Mouse (Mus musculus) kidney, postnatal 0 days (tissue): Measurements from ENCODE around the gene Lsr. TPM values are rescaled to one million over a fixed set of nuclear protein-coding genes. Genes with fewer than 3 reads are reported as not detected.

Experiments
- ATAC-seq: fragments of 200-750 bp; cut with Nextera tagmentation; replicated peaks from 2 replicates; pipeline ENCODE4 v1.8.0; 2017; ENCODE audit warnings: low read depth, moderate number of reproducible peaks, moderate TSS enrichment, moderate library complexity; ENCODE audit not compliant: low FRiP score
- DNase-seq: peaks from one replicate; pipeline ENCODE4 v3.0.0-alpha.2; 2016; ENCODE audit warnings: low spot score
- H3K27ac ChIP-seq: fragments of 300-500 bp; sonication (generic); 2 replicates; pipeline ENCODE4 v1.5.1; 2014; ENCODE audit warnings: mild to moderate bottlenecking
- H3K27me3 ChIP-seq: fragments of 300-500 bp; sonication (generic); 2 replicates; pipeline ENCODE4 v1.6.1; 2014; ENCODE audit warnings: low read length, mixed read lengths; ENCODE audit not compliant: insufficient read depth
- H3K36me3 ChIP-seq: fragments of 300-500 bp; sonication (generic); 2 replicates; pipeline ENCODE4 v1.6.1; 2014; ENCODE audit warnings: low read length, mixed read lengths; ENCODE audit not compliant: insufficient read depth
- H3K4me1 ChIP-seq: fragments of 300-500 bp; sonication (generic); replicated peaks from 2 replicates; pipeline ENCODE4 v1.6.1; 2014; ENCODE audit warnings: antibody characterized with exemption, low read length, mixed read lengths; ENCODE audit not compliant: insufficient read depth
- H3K4me2 ChIP-seq: fragments of 300-500 bp; sonication (generic); 2 replicates; pipeline ENCODE4 v1.6.1; 2014; ENCODE audit warnings: mild to moderate bottlenecking, low read length, moderate library complexity, mixed read lengths
- H3K4me3 ChIP-seq: fragments of 300-500 bp; sonication (generic); replicated peaks from 2 replicates; pipeline ENCODE4 v1.5.1; 2014; ENCODE audit warnings: low read depth, low read length
- H3K9ac ChIP-seq: fragments of 300-500 bp; sonication (generic); 2 replicates; pipeline ENCODE4 v1.6.1; 2014; ENCODE audit warnings: low read depth, low read length
- H3K9me3 ChIP-seq: fragments of 300-500 bp; sonication (generic); replicated peaks from 2 replicates; pipeline ENCODE4 v1.6.1; 2016; ENCODE audit warnings: low read length, inconsistent platforms, mixed read lengths
- CTCF ChIP-seq: IDR thresholded peaks from 2 replicates; pipeline ENCODE4 v1.5.1; 2016; ENCODE audit warnings: antibody characterized with exemption, low read depth, mild to moderate bottlenecking, moderate library complexity
- WGBS: fragments of 180-500 bp; shearing (Covaris S2); extraction: QIAGEN DNeasy Blood & Tissue Kit; methylation state at CpG from one replicate; pipeline ENCODE4 v1.1.7; 2014; 5-methylcytosine and 5-hydroxymethylcytosine counted together
- polyA plus RNA-seq: library from polyadenylated mRNA; unstranded; fragments of >200 nt; fragmentation: Nextera tagmentation; extraction: Ambion mirVana; gene quantifications from 2 replicates; pipeline ENCODE4 v1.2.1, GENCODE M21; 2015

The Lsr gene
- polyA plus RNA-seq, 1 experiment from 2014 or later, result 58.4 TPM

- Histone ChIP-seq H3K36me3 (peaks cover 13% of the 10 kb centered on the region), H3K4me3 (peak overlapping the region; percentile 94), H3K4me1 (peaks cover 14% of the 10 kb centered on the region; the same call in 1 of the 2 replicates), H3K9me3 (no peaks in the 10 kb centered on the region), H3K4me2 (peak overlapping the region; percentile 74), H3K9ac (peak overlapping the region; percentile 99), H3K27ac (peak overlapping the region; percentile 99), H3K27me3 (no peaks in the 10 kb centered on the region)
- DNase-seq, result no peak
- 66% methylated on average over 28 of the region's 28 CpGs for WGBS
- ATAC-seq, result no peak
- no peak for TF ChIP-seq CTCF
These were observed 15.0 kb downstream of the Lsr start for GRCm38 (mm10) chr7:30958109-30958865.

- Histone ChIP-seq H3K27me3 (no peaks in the 10 kb centered on the region), H3K4me2 (peak overlapping the region; percentile 74), H3K27ac (peak overlapping the region; percentile 99), H3K4me1 (peaks cover 14% of the 10 kb centered on the region; the same call in 1 of the 2 replicates), H3K4me3 (peak overlapping the region; percentile 94), H3K9me3 (no peaks in the 10 kb centered on the region), H3K9ac (peak overlapping the region; percentile 99), H3K36me3 (peaks cover 20% of the 10 kb centered on the region)
- peak; percentile 52 for ATAC-seq
- no peak for TF ChIP-seq CTCF
- under 1% methylated on average over 43 of the region's 43 CpGs for WGBS
- DNase-seq, result peak; percentile 91
These were observed 15.9 kb downstream of the Lsr start for GRCm38 (mm10) chr7:30957367-30957783.

GRCm38 (mm10) chr7:30956756-30957366 lies 16.4 kb downstream of the Lsr start, which contains the start of gene Usf2:
Gene Usf2, minus strand, starts transcription at chr7:30956803.
- peaks cover 14% of the 10 kb centered on the region; the same call in 1 of the 2 replicates for H3K4me1 ChIP-seq
- TF ChIP-seq CTCF, result no peak
- DNase-seq (peak; percentile 93), ATAC-seq (peak; percentile 71)
- peak within 1 kb of the TSS; percentile 99 for H3K9ac ChIP-seq
- H3K4me3 ChIP-seq, result peak within 1 kb of the TSS; percentile 94
- no peaks in the 10 kb centered on the region for H3K9me3 ChIP-seq
- peak within 1 kb of the TSS; percentile 99 for H3K27ac ChIP-seq
- peaks cover 25% of the 10 kb centered on the region for H3K36me3 ChIP-seq
- 0% methylated on average over 35 of the region's 82 CpGs for WGBS
- no peaks in the 10 kb centered on the region for H3K27me3 ChIP-seq
- H3K4me2 ChIP-seq, result peak within 1 kb of the TSS; percentile 74

DNA sequence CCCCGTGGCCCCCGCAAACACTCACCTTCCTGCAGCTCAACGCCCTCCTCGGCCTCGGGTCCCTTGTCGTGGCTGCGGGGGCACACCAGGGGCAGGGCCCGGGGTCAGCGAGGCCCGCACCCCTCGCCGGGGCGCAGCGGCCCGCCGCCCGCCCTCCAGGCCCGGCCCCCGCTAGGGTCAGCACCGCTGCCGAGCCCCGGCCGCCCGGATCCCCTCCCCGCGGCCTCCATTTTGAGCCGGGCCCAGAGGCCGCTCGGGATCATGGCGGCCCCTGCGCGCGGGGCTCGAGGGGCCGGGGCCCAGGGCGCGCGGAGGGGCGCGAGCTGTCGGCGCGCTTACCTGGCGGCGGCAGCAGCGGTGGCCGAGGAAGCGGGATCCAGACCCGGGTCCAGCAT lies 16.9 kb downstream of the Lsr start:
- Histone ChIP-seq H3K4me1 (peaks cover 14% of the 10 kb centered on the region; the same call in 1 of the 2 replicates), H3K27me3 (no peaks in the 10 kb centered on the region), H3K4me2 (peak overlapping the region; percentile 74), H3K27ac (peak overlapping the region; percentile 99), H3K9me3 (no peaks in the 10 kb centered on the region), H3K36me3 (peaks cover 29% of the 10 kb centered on the region), H3K9ac (peak overlapping the region; percentile 99), H3K4me3 (peak overlapping the region; percentile 94)
- no peak for TF ChIP-seq CTCF
- DNase-seq (no peak), ATAC-seq (peak; percentile 50)
- 2% methylated on average over 27 of the region's 49 CpGs for WGBS

DNA sequence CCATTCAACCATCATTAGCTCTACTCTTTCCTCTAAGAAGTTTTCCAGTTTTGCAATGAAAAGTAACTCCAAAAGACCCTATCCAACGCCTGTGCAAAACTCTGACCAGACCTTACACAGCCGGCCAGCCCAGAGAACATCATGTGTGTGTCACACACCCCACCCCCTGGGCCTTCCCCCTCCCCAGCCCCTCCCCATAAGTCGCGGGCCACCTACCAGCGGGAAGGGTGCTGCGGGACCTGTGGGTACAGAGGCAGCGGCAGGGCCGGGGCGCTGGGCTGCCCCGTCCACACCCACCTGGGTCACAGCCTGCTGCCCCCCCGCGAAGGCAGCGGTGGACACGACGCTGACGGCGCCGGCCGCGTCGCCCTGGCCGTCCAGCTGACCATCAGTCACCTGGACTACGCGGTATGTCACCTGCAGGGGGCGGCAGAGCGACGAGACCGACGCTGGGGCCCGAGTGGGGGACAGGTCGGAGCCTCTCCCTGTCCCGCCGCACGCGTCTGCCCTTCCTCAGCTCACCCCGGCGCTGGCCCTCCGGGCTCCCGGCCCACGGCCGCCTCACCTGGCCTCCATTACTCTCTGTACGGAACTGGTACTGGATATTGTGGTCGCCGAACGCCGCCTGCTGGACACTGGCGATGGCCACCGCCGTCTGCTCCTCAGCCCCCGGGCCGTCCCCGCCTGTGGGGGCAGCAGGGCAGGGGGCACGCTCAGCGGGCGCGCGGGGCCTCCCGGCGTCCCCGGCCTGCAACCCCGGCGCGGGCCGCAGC lies 17.5 kb downstream of the Lsr start:
- no peaks in the 10 kb centered on the region for H3K27me3 ChIP-seq
- peak overlapping the region; percentile 99 for H3K27ac ChIP-seq
- peak; percentile 91 for DNase-seq
- WGBS, result 1% methylated on average over 54 of the region's 64 CpGs
- H3K9ac ChIP-seq, result peak overlapping the region; percentile 99
- peak; percentile 75 for ATAC-seq
- peak overlapping the region; percentile 74 for H3K4me2 ChIP-seq
- H3K9me3 ChIP-seq, result no peaks in the 10 kb centered on the region
- H3K4me1 ChIP-seq, result peaks cover 14% of the 10 kb centered on the region; the same call in 1 of the 2 replicates
- peak; percentile 90 for TF ChIP-seq CTCF
- peak overlapping the region; percentile 94 for H3K4me3 ChIP-seq
- peaks cover 29% of the 10 kb centered on the region for H3K36me3 ChIP-seq
